Mouse (Mus musculus): Measurements from ENCODE around the gene Tnfaip8l1.
A peak's percentile ranks its signal among the peaks of the same experiment; 100 is the strongest.

The Tnfaip8l1 gene

GRCm38 (mm10) chr17:56175416-56175815 lies 13.1 kb downstream of the Tnfaip8l1 start:
- no peak for DNase-seq (ENCODE audit: low read depth, low spot score)

GRCm38 (mm10) chr17:56182975-56183657 lies 20.8 kb downstream of the Tnfaip8l1 start:
- peak; percentile 30 for DNase-seq (ENCODE audit: low read depth, low spot score)

GRCm38 (mm10) chr17:56183658-56184103 lies 21.4 kb downstream of the Tnfaip8l1 start, which contains the start of gene Mydgf:
Mydgf (minus strand) TSS chr17:56183920.
- DNase-seq (ENCODE audit: low read depth, low spot score): peak; percentile 96

GRCm38 (mm10) chr17:56185281-56186141 lies 23.2 kb downstream of the Tnfaip8l1 start:
- no peak for DNase-seq (ENCODE audit: low read depth, low spot score)

GRCm38 (mm10) chr17:56191266-56191665 lies 29.0 kb downstream of the Tnfaip8l1 start:
- DNase-seq (ENCODE audit: low read depth, low spot score): no peak

GRCm38 (mm10) chr17:56194357-56194756 lies 32.1 kb downstream of the Tnfaip8l1 start:
- no peak for DNase-seq (ENCODE audit: low read depth, low spot score)

GRCm38 (mm10) chr17:56194765-56195164 lies 32.5 kb downstream of the Tnfaip8l1 start:
- no peak for DNase-seq (ENCODE audit: low read depth, low spot score)

GRCm38 (mm10) chr17:56196860-56197259 lies 34.6 kb downstream of the Tnfaip8l1 start:
- DNase-seq (ENCODE audit: low read depth, low spot score): no peak

GRCm38 (mm10) chr17:56200586-56200985 lies 38.3 kb downstream of the Tnfaip8l1 start:
- DNase-seq (ENCODE audit: low read depth, low spot score): peak; percentile 34

GRCm38 (mm10) chr17:56201642-56202041 lies 39.4 kb downstream of the Tnfaip8l1 start:
- no peak for DNase-seq (ENCODE audit: low read depth, low spot score)

- no peak for DNase-seq (ENCODE audit: low read depth, low spot score)
Measured at GRCm38 (mm10) chr17:56202476-56202875, 40.2 kb downstream of the Tnfaip8l1 start.

- no peak for DNase-seq (ENCODE audit: low read depth, low spot score)
Measured at GRCm38 (mm10) chr17:56203729-56204128, 41.5 kb downstream of the Tnfaip8l1 start.

- DNase-seq (ENCODE audit: low read depth, low spot score): no peak
Measured at GRCm38 (mm10) chr17:56206276-56206884, 44.1 kb downstream of the Tnfaip8l1 start.

GRCm38 (mm10) chr17:56206986-56207674 lies 44.9 kb downstream of the Tnfaip8l1 start:
- DNase-seq (ENCODE audit: low read depth, low spot score): no peak

GRCm38 (mm10) chr17:56207963-56208530 lies 45.8 kb downstream of the Tnfaip8l1 start:
- DNase-seq (ENCODE audit: low read depth, low spot score): no peak

- DNase-seq (ENCODE audit: low read depth, low spot score): no peak
Measured at GRCm38 (mm10) chr17:56208821-56209220, 46.5 kb downstream of the Tnfaip8l1 start.

- DNase-seq (ENCODE audit: low read depth, low spot score): no peak
Measured at GRCm38 (mm10) chr17:56211090-56211489, 48.8 kb downstream of the Tnfaip8l1 start.

- no peak for DNase-seq (ENCODE audit: low read depth, low spot score)
Measured at GRCm38 (mm10) chr17:56212676-56213075, 50.4 kb downstream of the Tnfaip8l1 start.

GRCm38 (mm10) chr17:56214229-56214628 lies 52.0 kb downstream of the Tnfaip8l1 start:
- no peak for DNase-seq (ENCODE audit: low read depth, low spot score)

- no peak for DNase-seq (ENCODE audit: low read depth, low spot score)
Measured at GRCm38 (mm10) chr17:56217670-56218069, 55.4 kb downstream of the Tnfaip8l1 start.
